Mouse (Mus musculus) lung, postnatal 10 days (tissue): ENCODE data around the gene Lrfn2.
A peak's percentile ranks its signal among the peaks of the same experiment; 100 is the strongest.

Source experiments
- DNase-seq: peaks from one replicate; pipeline ENCODE4 v3.0.0; 2021

The Lrfn2 gene

DNA sequence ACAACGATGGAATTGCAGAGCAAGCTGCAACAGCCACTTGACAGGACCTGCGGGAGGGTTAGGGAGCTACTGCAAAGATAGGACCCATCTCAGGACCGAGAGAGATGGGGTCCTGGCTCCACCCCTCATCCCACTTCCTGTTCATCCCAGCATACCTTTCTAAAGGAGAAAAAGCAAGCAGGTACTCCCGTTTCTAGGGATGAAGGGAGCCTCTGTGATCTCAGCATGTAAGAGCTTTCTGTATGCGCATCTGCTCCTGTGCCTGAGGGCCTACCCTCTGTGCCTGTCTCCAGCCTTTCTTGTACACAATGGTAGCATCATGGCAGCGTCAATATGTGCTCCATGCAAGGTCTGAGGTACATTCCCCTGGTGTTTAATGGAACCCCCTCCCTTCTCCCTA is 102.9 kb downstream of the Lrfn2 start:
- DNase-seq, result no peak

DNA sequence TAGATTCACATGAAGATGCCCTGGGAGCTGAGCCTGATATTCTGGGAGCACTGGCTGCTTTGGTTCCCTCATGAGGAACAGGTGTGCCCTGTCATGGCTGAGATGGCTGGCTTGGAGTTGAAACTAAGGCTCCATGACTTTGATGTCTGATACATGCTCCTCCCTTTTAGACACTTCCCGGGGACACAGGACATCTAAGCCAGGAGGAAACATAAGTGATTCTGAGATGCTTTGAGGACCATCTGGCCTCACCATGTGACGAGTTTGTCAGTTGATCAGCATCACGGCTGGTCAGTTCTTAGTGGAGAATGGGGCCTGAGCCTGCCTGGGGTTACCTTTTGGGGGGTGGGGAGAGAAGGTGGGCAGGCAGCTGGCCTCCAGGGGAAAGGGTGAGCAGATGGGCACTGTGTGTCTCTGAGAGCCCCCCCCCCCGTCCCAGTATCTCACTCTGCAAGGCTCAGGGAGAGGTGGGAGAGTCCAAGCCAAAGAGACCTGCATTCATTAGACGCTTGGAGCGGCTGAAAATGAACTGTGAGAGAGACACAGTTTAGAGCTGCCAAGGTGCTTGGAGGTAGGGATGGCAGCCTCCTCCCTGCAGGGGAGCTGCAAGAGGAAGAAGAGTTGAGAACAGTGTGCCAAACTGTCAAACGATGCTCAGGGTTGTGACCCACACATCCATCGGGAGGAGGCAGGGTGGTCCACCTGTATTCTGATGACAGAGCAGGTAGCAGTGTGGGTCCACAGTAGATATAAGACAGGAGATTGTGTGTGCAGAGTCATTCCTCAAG is 105.2 kb downstream of the Lrfn2 start:
- no peak for DNase-seq

DNA sequence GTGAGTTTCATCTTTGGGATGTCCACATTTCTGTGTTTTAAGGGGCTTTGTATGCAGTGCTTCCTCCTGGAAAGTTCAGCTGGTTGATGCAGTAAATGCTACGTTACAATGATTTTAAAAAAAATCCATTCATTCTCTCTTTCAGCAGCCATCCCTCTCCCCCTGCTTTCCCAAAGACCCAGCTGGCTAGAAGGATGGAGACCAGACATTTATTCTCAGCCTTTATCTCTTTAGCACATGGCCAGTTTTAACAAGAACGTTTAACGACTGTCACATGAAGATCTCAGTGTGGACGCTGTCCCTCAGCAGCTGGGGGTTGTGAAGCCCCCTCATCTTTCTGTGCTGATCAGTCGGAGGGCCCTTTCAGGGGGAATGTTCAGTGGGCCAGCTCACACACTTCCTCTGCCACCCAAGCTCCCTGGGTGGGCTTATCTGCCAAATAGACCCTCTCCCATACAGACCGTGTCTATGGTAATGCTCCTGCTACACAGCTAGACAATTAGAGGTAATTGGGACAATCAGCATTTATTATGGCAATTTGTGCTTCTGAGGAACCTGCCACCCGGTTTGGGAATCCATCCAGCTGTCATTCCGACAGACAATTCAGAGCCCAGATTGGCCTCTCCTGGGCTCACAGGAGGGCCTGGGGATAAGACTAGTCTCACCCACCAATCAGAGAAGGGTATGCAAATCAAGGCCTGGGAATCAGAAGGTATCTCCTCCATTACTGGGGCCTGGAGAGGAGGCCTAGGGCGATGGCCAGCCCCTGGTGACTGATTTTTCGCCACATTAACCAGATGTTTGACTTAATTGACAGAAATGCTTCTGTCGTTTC is 111.8 kb downstream of the Lrfn2 start:
- no peak for DNase-seq

DNA sequence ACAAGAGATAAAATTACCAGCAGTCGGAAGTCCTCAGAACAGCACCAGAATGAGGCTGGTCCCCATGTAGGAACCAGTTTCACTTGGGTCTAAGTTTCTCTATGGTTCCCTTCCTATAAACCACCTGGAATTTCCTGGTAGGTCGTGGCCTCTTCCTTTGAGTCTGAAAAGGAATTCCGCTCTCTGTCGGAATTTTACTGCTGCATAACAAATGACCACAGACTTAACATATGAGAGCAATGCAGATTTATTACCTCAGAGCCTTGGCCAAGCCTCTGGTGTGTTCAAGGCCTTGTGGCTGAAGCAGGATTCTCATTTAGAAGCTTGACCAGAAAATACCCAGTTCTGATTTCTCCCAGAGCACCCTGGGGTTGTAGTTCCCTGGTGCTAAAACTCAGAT is 115.7 kb downstream of the Lrfn2 start:
- DNase-seq, result no peak

GRCm38 (mm10) chr17:49051231-49051630 is 119.1 kb downstream of the Lrfn2 start:
- peak; percentile 61 for DNase-seq

DNA sequence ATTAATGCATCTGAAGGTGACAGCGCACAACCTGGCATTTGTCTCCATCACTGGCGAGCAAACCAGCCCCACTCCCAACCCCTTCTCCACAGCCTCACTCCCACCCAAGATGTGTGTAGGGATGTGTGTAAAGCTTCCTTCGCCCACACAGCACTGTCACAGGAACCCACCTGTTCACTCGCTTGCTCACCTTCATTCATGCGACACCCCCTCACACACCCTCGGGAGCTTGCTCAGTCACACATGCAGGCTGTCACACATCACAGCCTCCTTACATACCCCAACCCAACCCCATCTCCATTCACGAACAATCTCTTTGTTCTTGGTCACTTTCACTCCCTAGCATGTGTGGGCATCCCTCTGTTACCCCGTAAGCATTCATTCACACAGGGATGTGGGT is 129.0 kb downstream of the Lrfn2 start:
- DNase-seq, result no peak

DNA sequence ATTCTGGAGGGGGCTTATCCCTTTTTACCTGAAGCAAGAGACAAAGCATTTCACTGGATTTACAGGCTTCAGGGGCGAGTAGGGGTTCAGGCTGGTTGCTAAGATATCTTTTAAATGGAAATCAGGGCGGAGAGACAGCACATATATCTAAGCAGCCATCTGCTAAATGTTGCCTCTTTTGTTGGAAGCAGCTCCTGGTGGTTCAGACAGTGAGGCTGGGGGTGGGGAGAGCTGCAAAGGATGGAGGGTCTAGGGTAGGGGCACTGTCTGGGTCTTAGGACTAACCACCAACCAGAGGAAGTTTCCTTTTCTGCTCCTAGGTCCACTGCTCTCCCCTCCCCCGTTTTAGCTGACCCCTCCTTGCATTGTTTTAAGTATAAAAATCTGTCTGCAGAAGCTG is 131.6 kb downstream of the Lrfn2 start:
- DNase-seq, result no peak

GRCm38 (mm10) chr17:49064526-49064925 is 132.3 kb downstream of the Lrfn2 start:
- no peak for DNase-seq

DNA sequence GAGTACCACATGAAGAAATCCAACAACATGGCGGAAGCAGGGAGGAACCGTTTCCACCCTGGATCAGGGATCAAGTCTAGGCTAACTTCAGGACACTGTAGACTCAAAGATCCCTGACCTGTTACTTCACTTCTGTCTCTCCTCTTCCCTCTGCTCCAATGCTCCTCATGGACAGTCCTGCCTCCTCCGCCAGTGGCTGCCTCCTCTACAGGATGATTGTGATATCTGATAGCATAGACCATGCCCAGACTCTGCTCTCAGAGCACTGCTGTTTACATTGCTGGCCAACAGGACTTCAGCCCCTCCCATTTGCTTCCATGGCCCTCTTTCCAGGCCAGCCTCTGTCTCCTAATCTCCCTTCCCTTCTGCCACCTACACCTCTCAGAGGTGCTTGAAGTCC is 132.9 kb downstream of the Lrfn2 start:
- DNase-seq, result no peak

DNA sequence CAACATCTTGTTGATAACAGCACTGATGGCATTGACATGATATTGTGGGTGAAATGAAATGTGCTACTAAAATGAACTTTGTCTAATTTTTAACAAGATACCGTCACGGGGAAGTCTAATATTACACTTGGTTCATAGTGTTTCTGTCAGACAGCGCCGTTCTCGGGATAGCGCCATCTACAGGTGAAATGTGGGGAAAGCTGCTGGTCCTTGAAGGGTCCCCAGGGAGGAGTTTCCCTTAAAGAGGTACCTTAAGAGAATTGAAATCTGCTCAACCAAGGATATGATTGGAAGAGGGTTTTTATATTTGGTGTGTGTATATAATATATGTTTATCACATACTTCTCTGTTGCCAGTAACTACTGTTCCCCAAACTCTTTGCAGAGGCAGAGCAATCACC is 134.6 kb downstream of the Lrfn2 start:
- DNase-seq, result no peak

- no peak for DNase-seq
Observed at GRCm38 (mm10) chr17:49078168-49078567, 146.0 kb downstream of the Lrfn2 start.

- no peak for DNase-seq
Observed at GRCm38 (mm10) chr17:49079647-49080046, 147.5 kb downstream of the Lrfn2 start.

DNA sequence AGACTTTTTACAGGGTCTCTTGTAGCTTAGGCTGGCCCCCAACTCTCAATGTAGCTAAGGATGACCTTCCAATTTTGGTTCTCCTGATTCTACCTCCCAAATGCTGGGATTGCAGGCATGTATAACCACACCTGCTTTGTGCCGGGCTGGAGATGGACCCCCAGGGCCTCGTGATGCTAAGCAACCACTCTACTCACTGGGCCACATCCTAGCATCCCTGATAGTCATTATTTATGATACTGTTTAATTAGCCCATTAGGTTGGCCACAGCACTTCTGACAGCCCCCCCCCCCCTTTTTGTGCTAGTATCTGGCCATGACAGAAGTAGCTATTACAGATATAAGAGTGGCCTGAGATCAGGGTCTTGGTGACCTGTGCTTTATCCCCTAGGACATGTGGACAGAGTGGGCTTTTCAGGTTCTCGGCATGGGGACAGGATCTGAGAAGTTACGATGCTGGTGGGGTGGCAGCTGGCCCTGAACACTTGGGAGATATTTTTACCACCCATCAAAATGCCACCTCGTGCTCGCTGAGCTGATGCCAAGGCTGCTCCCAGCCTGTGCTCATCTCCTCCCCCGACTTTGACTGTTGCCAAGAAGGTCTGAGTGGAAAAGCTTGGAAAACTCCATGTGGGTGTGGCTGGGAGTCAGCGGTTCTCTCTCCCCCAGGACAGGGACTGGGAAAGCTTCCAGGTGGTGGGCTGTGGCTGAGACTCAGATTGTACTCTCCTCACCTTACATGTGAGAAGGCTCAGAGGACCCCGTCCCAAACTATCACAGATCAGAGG is 151.6 kb downstream of the Lrfn2 start:
- DNase-seq, result peak; percentile 39

- DNase-seq, result no peak
Observed at GRCm38 (mm10) chr17:49085111-49085510, 152.9 kb downstream of the Lrfn2 start.

DNA sequence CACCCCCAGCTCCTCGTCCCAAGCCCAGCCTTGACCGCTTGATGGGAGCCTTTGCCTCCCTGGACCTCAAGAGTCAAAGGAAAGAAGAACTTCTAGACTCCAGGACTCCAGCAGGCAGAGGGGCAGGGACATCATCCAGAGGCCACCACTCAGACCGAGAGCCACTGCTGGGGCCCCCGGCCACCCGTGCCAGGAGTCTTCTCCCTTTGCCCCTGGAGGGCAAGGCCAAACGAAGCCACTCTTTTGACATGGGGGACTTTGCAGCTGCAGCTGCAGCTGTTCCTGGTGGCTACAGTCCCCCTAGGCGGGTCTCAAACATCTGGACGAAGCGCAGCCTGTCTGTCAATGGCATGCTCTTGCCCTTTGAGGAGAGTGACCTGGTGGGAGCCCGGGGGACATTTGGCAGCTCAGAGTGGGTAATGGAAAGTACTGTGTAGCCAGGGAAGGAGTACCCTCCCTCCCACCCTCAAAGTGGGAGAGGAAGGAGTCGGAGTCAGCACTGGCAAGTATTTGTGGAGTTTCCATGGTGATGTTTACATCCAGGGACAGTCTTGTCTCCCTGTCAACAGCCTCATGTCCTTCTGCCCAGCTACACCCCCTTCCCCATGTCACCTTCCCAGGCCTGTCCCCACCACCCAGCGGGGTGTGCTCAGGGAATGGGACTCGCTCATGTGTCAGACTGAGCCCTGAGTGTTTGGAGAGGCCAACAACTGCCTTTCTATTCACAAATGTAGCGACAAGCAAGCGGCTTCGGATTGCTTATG is 164.8 kb downstream of the Lrfn2 start:
- no peak for DNase-seq

- DNase-seq, result no peak
Observed at GRCm38 (mm10) chr17:49111399-49111798, 179.2 kb downstream of the Lrfn2 start.

DNA sequence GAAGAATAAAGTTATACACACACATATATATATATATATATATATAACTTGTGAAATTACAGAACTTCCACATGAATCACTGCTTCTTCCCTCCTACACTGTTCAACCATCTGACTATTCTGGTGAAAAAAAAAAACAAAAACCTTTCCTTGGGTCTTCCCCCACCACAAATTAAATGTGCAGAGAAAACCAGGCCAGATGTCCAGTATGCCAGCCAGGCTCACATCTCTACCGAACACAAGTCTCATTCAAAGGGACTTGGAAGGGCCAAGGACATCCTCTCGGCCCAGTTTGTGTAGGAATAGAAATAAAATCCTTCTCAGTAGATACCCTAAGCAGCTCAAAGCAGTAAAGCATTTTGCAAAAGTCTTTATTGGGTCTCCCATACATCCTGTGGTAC is 179.7 kb downstream of the Lrfn2 start:
- no peak for DNase-seq

DNA sequence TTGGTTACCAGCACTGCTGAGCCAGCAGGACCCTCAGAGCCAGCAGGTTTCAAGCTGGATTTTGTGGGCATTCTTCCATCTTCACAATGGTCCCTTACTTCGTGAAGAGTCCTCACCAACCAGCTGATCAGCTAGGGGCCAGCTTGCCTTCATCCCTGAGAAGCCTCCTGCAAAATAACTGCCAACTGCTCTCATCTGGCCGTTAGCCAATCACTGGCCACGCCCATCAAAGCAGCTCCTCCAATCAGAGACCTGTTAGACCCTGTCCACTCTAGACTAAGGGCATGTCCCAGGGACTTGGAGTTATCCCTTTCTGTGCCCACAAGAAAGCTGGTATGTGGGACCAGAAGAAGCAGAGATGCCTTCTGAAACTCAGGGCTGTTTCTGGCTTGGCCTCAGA is 181.2 kb downstream of the Lrfn2 start:
- peak; percentile 2 for DNase-seq

GRCm38 (mm10) chr17:49124166-49124565 is 192.0 kb downstream of the Lrfn2 start:
- no peak for DNase-seq

DNA sequence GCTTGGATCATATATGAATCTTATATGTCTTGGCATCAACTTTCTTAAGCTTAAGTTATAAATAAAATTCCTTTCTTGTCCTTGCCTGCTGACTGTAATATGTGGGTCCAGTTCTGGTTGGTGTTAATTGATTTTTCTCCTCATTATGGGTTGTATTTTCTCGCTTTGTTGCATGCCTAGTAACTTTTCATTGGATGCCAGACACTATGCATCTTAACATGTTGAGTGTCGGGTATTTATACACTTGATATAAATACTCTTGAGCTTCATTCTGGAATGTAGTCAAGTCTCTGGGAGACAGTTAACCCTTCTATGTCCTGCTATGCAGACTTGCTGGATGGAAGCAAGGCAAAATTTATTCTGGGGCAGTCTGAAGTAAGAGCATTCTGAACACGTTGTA is 192.5 kb downstream of the Lrfn2 start:
- DNase-seq, result no peak
